Mouse (Mus musculus) small intestine, adult 2 months (tissue): ENCODE data around the gene Pdia5. TPM values are rescaled to one million over a fixed set of nuclear protein-coding genes. Genes with fewer than 3 reads are reported as not detected.

Experiments
- H3K27ac ChIP-seq: fragments of 200-500 bp; 2 replicates; pipeline ENCODE4 v1.5.1; 2012; ENCODE audit warnings: low read depth, low read length, control low read depth, inconsistent platforms; ENCODE audit not compliant: insufficient read depth
- H3K27me3 ChIP-seq: fragments of 200-500 bp; 2 replicates; pipeline ENCODE4 v1.6.1; 2012; ENCODE audit warnings: mild to moderate bottlenecking, moderate library complexity, low read length, inconsistent platforms; ENCODE audit not compliant: control insufficient read depth, insufficient read depth
- H3K36me3 ChIP-seq: fragments of 200-500 bp; 2 replicates; pipeline ENCODE4 v1.6.1; 2012; ENCODE audit warnings: mild to moderate bottlenecking, low read length, control low read depth, inconsistent platforms; ENCODE audit not compliant: control insufficient read depth, insufficient read depth
- H3K4me1 ChIP-seq: fragments of 200-500 bp; 2 replicates; pipeline ENCODE4 v1.6.1; 2012; ENCODE audit warnings: low read length, inconsistent platforms, mixed read lengths; ENCODE audit not compliant: control insufficient read depth, insufficient read depth, insufficient read length
- H3K4me3 ChIP-seq: fragments of 200-500 bp; 2 replicates; pipeline ENCODE4 v1.5.1; 2012; ENCODE audit warnings: low read depth, mild to moderate bottlenecking, control low read depth, inconsistent platforms, low read length, moderate library complexity
- CTCF ChIP-seq: fragments of 200-500 bp; IDR thresholded peaks from 2 replicates; pipeline ENCODE4 v1.5.1; 2012; ENCODE audit warnings: low read depth, mild to moderate bottlenecking, control low read depth, inconsistent platforms, low read length, moderate library complexity, mixed read lengths; ENCODE audit not compliant: insufficient replicate concordance, insufficient read length; ENCODE audit errors: extremely low read depth
- POLR2A ChIP-seq: fragments of 200-500 bp; IDR thresholded peaks from 2 replicates; pipeline ENCODE4 v1.6.1; 2012; ENCODE audit warnings: low read depth, mild to moderate bottlenecking, control low read depth, inconsistent platforms, low read length, moderate library complexity
- WGBS: fragments of 180-500 bp; shearing (Covaris S2); methylation state at CpG from one replicate; pipeline ENCODE4 v1.1.7; 2018; 5-methylcytosine and 5-hydroxymethylcytosine counted together
- polyA plus RNA-seq: library from polyadenylated mRNA; depleted of rRNA; stranded (reverse); fragments of >200 nt; gene quantifications from 2 replicates; pipeline ENCODE4 v1.2.3, GENCODE M21; 2012

Gene Pdia5
- polyA plus RNA-seq, 1 experiment: 7.2 TPM

- 79% methylated on average over 4 of the region's 4 CpGs for WGBS
- Histone ChIP-seq H3K36me3 (no peaks in the 10 kb centered on the region), H3K4me3 (no peak overlapping the region), H3K27me3 (no peaks in the 10 kb centered on the region), H3K27ac (no peak overlapping the region), H3K4me1 (peaks cover 3% of the 10 kb centered on the region; the same call in 1 of the 2 replicates)
- TF ChIP-seq POLR2A (no peak), CTCF (no peak)
Observed at GRCm38 (mm10) chr16:35484105-35484504, 6.6 kb downstream of the Pdia5 start.

- WGBS: 73% methylated on average over 6 of the region's 6 CpGs
- TF ChIP-seq POLR2A (no peak), CTCF (no peak)
- no peaks in the 10 kb centered on the region for H3K4me1 ChIP-seq
- no peaks in the 10 kb centered on the region for H3K27me3 ChIP-seq
- H3K27ac ChIP-seq: no peak overlapping the region
- no peaks in the 10 kb centered on the region for H3K36me3 ChIP-seq
- no peak overlapping the region for H3K4me3 ChIP-seq
Observed at GRCm38 (mm10) chr16:35479301-35479700, 11.4 kb downstream of the Pdia5 start.

GRCm38 (mm10) chr16:35477273-35477672 lies 13.4 kb downstream of the Pdia5 start:
- Histone ChIP-seq H3K4me1 (no peaks in the 10 kb centered on the region), H3K27me3 (no peaks in the 10 kb centered on the region), H3K4me3 (no peak overlapping the region), H3K27ac (no peak overlapping the region), H3K36me3 (no peaks in the 10 kb centered on the region)
- WGBS: 75% methylated on average over 1 of the region's 1 CpGs
- TF ChIP-seq CTCF (no peak), POLR2A (no peak)

- TF ChIP-seq POLR2A: no peak
- TF ChIP-seq CTCF: no peak
- Histone ChIP-seq H3K27me3 (no peaks in the 10 kb centered on the region), H3K4me3 (no peak overlapping the region), H3K4me1 (no peaks in the 10 kb centered on the region), H3K36me3 (no peaks in the 10 kb centered on the region), H3K27ac (no peak overlapping the region)
- WGBS: 89% methylated on average over 14 of the region's 14 CpGs
Observed at GRCm38 (mm10) chr16:35472569-35473275, 18.0 kb downstream of the Pdia5 start.

- Histone ChIP-seq H3K36me3 (no peaks in the 10 kb centered on the region), H3K4me3 (no peak overlapping the region), H3K27ac (no peak overlapping the region), H3K4me1 (no peaks in the 10 kb centered on the region), H3K27me3 (no peaks in the 10 kb centered on the region)
- TF ChIP-seq POLR2A (no peak), CTCF (no peak)
- WGBS: 81% methylated on average over 17 of the region's 17 CpGs
Observed at GRCm38 (mm10) chr16:35471841-35472568, 18.7 kb downstream of the Pdia5 start.

DNA sequence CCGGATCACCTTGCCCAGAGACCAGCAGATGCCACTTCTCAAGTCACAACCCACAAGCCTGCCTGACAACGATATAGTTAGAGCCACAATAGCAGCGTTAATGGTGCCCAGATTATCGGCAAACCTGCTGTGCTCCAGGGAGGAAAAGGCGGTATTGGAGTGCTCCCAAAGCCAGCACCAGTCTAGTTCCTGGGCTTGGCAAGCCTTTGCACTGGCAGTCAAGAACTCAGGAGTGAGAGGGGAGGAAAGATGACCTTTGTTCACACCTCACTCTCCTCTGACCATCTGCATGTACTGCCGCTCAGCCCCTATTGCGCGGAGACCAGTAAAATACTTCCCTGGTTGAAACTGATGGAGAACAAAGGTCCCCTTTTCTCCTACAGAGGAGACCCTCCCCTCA lies 19.7 kb downstream of the Pdia5 start:
- H3K27ac ChIP-seq: no peak overlapping the region
- WGBS: 72% methylated on average over 8 of the region's 8 CpGs
- no peak for TF ChIP-seq POLR2A
- no peak for TF ChIP-seq CTCF
- no peaks in the 10 kb centered on the region for H3K4me1 ChIP-seq
- H3K4me3 ChIP-seq: no peak overlapping the region
- H3K27me3 ChIP-seq: no peaks in the 10 kb centered on the region
- no peaks in the 10 kb centered on the region for H3K36me3 ChIP-seq

- H3K4me1 ChIP-seq: no peaks in the 10 kb centered on the region
- WGBS: 72% methylated on average over 8 of the region's 8 CpGs
- H3K4me3 ChIP-seq: no peak overlapping the region
- no peak overlapping the region for H3K27ac ChIP-seq
- no peak for TF ChIP-seq CTCF
- TF ChIP-seq POLR2A: no peak
- H3K27me3 ChIP-seq: no peaks in the 10 kb centered on the region
- H3K36me3 ChIP-seq: no peaks in the 10 kb centered on the region
Observed at GRCm38 (mm10) chr16:35470096-35470495, 20.6 kb downstream of the Pdia5 start.
